Mouse (Mus musculus): ENCODE results near the gene Gstz1. TPM values are rescaled to one million over a fixed set of nuclear protein-coding genes. Genes with fewer than 3 reads are reported as not detected.
"Not testable (repeated sequence)": the region's sequence is repeated elsewhere in the genome, so short reads cannot be mapped to it uniquely, and the experiment has no call there.

The Gstz1 gene
- polyA plus RNA-seq, 1 experiment = 2.2 TPM

DNA sequence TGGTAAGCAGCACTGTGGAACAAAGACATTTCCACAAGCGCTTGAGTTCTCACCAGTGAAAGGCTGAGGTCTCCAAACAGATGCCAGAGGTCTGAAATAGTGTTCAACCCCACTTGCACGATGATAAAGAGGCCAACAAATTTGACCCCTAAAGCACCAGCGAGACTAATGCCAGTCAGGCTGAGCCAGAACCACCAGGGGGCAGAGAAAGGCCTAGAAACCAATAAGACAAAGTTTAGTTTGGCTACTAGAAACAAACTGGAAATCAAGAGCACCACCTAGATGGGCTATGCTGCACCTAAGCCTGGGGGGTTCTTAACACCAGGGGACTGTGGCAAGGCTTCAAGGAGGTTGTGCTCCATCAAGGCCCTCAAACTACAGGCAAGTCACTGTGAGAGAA, 15.3 kb upstream of the Gstz1 start:
- Histone ChIP-seq H3K9me3 (no peaks in the 10 kb centered on the region), H3K27me3 (replicated peaks) (no peaks in the 10 kb centered on the region), H3K36me3 (replicated peaks; ENCODE audit: low read length) (peaks cover 75% of the 10 kb centered on the region), H3K4me1 (peaks cover 30% of the 10 kb centered on the region), H3K4me3 (replicated peaks) (no peak overlapping the region)
- TF ChIP-seq GATA1 (IDR thresholded peaks at IDR 0.05; ENCODE audit: borderline replicate concordance, low read length) (no peak), FLI1 (IDR thresholded peaks at IDR 0.05; ENCODE audit: low read length) (no peak)

DNA sequence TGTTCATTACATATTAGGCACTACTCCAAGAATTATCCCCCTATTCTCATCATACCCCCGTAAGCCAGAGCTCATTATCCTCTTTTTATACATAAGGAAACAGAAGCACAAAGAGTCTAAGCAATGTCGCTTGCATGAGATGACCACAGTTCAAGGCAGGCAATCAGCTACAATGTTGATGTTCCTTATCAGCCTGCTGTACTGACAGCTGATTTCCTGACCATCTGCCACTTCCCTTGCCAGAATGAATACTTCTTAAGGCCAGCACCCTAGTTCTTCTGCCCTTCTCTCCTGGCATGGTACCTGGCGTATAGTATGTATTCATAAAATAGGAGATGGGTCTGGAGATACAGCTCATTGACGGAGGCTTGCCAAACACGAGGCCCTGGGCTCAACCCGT, 14.8 kb upstream of the Gstz1 start:
- H3K27me3 ChIP-seq (replicated peaks) = no peaks in the 10 kb centered on the region
- peaks cover 74% of the 10 kb centered on the region for H3K36me3 ChIP-seq (replicated peaks; ENCODE audit: low read length)
- TF ChIP-seq FLI1 (IDR thresholded peaks at IDR 0.05; ENCODE audit: low read length) (no peak), GATA1 (IDR thresholded peaks at IDR 0.05; ENCODE audit: borderline replicate concordance, low read length) (peak; percentile 30; the same call in 1 of the 3 replicates)
- peak overlapping the region; percentile 57 for H3K4me3 ChIP-seq (replicated peaks)
- peaks cover 27% of the 10 kb centered on the region for H3K4me1 ChIP-seq
- no peaks in the 10 kb centered on the region for H3K9me3 ChIP-seq

DNA sequence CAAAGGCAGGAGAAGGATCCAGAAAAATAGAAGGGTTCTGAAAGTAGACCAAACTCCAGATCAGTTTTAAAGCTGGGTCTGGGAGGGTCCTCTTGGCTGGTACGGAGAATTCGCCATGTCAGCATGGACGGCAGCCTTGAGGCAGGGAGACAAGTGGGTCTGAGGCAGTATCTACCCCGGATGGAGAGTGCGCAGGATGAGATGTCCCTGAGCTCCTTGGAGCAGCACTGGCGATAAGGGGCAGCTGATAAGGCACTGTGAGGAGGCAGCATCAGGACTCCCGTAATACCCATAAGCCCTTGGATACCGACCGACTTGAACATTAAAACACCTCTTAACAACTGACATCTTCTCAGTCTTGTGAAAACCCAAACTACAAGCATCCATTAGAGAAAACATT, 14.2 kb upstream of the Gstz1 start:
- Histone ChIP-seq H3K27me3 (replicated peaks) (no peaks in the 10 kb centered on the region), H3K36me3 (replicated peaks; ENCODE audit: low read length) (peaks cover 74% of the 10 kb centered on the region), H3K4me1 (peaks cover 23% of the 10 kb centered on the region), H3K4me3 (replicated peaks) (no peak overlapping the region), H3K9me3 (no peaks in the 10 kb centered on the region)
- TF ChIP-seq GATA1 (IDR thresholded peaks at IDR 0.05; ENCODE audit: borderline replicate concordance, low read length) = no peak
- no peak for TF ChIP-seq FLI1 (IDR thresholded peaks at IDR 0.05; ENCODE audit: low read length)

DNA sequence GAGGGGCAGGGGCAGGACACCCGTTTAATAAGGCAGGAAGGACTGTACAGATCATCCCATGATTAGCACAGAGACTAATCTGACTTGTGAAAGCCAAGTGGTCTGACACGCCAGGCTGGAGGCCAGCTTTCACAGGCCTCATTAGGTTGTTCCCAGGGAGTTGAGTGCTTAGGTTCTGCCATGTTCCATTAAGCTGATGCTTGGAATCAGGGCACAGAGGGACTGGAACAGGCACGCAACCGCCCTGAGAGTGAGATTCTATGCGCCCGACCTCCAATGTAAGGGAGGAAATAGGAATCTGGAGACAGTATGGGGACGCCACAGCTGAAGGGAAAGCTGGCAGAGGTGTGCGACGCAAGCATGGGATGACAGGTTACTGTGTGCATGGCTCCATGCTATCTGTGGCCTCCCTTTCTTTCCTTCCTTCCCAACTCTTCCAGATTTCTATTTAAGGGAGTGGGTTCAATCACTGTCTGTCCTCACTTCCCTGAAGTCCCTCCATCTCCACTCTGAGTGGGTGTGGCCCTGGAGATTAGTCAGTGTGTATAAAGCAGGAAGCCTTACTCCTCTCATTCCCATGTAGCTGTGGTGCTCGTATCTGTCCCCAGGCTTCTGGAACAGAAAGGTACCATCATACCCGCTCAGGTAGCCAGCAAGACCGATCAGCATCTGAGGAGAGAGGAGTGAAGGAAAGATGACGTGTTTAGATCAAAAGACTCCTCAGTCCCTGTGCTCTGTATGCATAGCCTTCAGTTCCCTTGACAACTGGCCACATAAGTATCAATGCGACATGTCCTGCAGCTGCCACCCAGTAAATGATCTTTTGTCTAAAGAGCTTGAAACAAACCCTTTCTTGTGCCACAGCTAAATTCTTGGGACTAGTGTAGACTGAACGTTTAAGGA, 9.3 kb upstream of the Gstz1 start:
- Histone ChIP-seq H3K9me3 (no peaks in the 10 kb centered on the region), H3K4me1 (peaks cover 31% of the 10 kb centered on the region), H3K4me3 (replicated peaks) (no peak overlapping the region), H3K36me3 (replicated peaks; ENCODE audit: low read length) (peaks cover 45% of the 10 kb centered on the region), H3K27me3 (replicated peaks) (no peaks in the 10 kb centered on the region)
- TF ChIP-seq FLI1 (IDR thresholded peaks at IDR 0.05; ENCODE audit: low read length) = no peak
- no peak for TF ChIP-seq GATA1 (IDR thresholded peaks at IDR 0.05; ENCODE audit: borderline replicate concordance, low read length)

DNA sequence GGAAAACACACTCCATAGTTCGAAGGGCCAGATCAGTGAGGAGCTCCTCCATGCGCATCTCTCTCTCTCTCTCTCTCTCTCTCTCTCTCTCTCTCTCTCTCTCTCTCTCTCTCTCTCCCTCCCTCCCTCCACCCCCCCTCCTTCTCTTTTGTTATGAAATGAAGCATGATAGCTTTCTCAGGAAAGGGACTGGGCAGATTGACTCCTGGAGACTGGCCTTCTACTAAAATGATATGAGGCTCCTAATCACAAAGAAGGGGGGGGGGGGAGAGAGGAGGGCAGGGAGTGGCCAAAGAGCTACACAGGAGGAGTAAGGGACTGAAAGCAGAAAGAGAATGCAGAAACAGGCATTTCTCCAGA, 8.6 kb upstream of the Gstz1 start:
- H3K36me3 ChIP-seq (replicated peaks; ENCODE audit: low read length) = peaks cover 42% of the 10 kb centered on the region
- H3K27me3 ChIP-seq (replicated peaks) = no peaks in the 10 kb centered on the region
- H3K9me3 ChIP-seq = no peaks in the 10 kb centered on the region
- TF ChIP-seq FLI1 (IDR thresholded peaks at IDR 0.05; ENCODE audit: low read length) (no peak), GATA1 (IDR thresholded peaks at IDR 0.05; ENCODE audit: borderline replicate concordance, low read length) (no peak)
- H3K4me3 ChIP-seq (replicated peaks) = no peak overlapping the region
- peaks cover 25% of the 10 kb centered on the region for H3K4me1 ChIP-seq

DNA sequence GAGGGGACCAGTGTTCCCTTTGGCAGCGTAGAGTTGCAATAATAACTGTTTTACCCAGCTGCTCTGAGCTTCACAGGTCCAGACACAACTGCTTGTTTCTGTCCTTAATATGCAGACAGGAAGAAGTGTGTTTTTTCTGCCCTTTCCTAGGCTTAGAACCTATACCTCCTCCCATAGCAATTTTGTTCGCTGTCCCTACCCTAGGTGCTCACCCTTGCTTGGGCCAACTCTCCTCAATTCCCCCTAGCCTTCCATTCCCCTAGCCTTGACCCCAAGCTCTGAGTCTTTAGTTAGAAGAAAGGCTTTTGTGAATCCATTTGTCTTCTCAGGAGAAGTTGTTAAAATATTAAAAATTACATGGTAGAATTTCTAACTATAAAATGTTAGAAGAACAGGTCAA, 8.2 kb upstream of the Gstz1 start:
- TF ChIP-seq GATA1 (IDR thresholded peaks at IDR 0.05; ENCODE audit: borderline replicate concordance, low read length) (no peak), FLI1 (IDR thresholded peaks at IDR 0.05; ENCODE audit: low read length) (no peak)
- no peak overlapping the region for H3K4me3 ChIP-seq (replicated peaks)
- no peaks in the 10 kb centered on the region for H3K9me3 ChIP-seq
- H3K4me1 ChIP-seq = peaks cover 22% of the 10 kb centered on the region
- no peaks in the 10 kb centered on the region for H3K27me3 ChIP-seq (replicated peaks)
- H3K36me3 ChIP-seq (replicated peaks; ENCODE audit: low read length) = peaks cover 40% of the 10 kb centered on the region

DNA sequence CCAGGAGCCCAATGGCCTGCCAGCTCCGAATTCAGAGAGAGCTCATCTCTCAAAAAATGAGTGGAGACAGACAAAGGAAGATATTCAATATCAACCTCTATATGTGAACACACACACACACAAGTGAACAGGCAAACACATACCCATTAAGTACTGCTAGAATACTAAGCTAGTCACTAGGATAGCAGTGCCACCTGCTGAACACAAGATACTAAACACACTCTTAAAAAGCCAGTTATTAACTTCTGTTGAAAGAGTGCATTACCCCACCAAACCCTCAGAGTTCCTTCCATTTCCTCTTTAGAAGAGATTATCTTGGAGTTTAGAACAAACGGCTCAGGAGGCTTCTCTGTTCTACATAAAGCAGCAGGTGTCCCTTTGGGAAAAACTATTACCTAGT, 4.8 kb upstream of the Gstz1 start:
- no peaks in the 10 kb centered on the region for H3K27me3 ChIP-seq (replicated peaks)
- TF ChIP-seq GATA1 (IDR thresholded peaks at IDR 0.05; ENCODE audit: borderline replicate concordance, low read length) = no peak
- TF ChIP-seq FLI1 (IDR thresholded peaks at IDR 0.05; ENCODE audit: low read length) = no peak
- no peaks in the 10 kb centered on the region for H3K9me3 ChIP-seq
- H3K4me1 ChIP-seq = peaks cover 39% of the 10 kb centered on the region
- H3K4me3 ChIP-seq (replicated peaks) = no peak overlapping the region
- peaks cover 17% of the 10 kb centered on the region for H3K36me3 ChIP-seq (replicated peaks; ENCODE audit: low read length)

DNA sequence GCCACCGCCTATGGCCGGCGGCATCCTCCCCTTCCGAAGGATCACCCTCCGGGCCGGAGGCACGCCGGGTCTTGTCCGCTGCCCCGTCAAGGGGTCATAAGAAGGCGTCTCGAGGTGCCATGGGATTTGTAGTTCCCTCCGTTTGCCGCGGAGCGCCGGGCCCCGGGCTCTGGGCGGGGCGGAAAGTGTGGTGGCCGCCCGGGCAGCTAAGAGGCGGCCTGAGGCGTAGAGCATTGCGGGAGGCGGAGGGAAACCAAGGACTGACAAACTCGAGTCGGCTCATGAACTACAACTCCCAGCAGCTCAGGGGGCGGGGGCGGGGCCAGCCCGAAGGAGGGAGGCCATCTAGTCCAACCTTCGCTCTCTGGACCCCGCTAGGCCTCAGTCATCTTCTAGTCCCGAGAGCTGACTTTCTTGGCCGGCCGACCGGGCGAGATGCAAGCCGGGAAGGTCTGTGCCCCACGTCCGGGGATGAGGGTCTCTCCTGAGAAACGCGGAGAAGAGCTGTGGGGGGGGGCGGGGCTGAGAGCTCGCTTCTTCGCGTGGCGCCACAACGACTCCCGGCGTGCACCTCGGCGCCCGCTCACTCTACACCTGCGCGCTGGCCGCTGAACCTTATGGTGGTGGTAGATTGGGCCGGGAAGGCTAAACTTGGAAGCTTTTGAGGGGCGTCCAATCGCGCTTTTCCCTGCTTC, 577 bp downstream of the Gstz1 start, which contains the start of gene Pomt2:
Gene Pomt2, minus strand, starts transcription at position 574 of the 695 bp plus-strand sequence.
- H3K4me3 ChIP-seq (replicated peaks) = peak within 1 kb of the TSS; percentile 96
- H3K27me3 ChIP-seq (replicated peaks) = no peaks in the 10 kb centered on the region
- TF ChIP-seq FLI1 (IDR thresholded peaks at IDR 0.05; ENCODE audit: low read length) = no peak
- TF ChIP-seq GATA1 (IDR thresholded peaks at IDR 0.05; ENCODE audit: borderline replicate concordance, low read length) = no peak
- H3K36me3 ChIP-seq (replicated peaks; ENCODE audit: low read length) = peaks cover 13% of the 10 kb centered on the region
- H3K9me3 ChIP-seq = peaks cover 21% of the 10 kb centered on the region
- H3K4me1 ChIP-seq = peaks cover 26% of the 10 kb centered on the region

DNA sequence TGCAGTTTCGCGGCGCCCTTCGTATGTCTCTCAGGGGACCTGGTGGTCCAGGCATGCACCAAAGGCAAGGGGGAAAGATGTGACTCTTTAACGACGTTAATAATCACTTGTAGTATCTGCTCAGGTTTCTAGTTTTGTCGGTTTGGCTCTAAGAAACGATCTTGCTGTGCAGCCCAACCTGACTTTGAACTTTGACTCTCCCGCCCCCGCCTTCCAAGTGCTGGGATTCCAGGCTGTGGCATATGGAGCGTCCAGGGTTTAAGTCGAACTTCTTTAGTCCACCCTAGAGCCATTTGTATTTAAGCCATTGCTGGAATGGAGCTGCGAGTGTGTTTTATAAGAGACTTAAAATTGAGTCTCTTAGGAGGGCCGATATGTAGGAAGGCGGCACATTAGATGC, 1.2 kb downstream of the Gstz1 start:
- Histone ChIP-seq H3K4me1 (peaks cover 26% of the 10 kb centered on the region), H3K36me3 (replicated peaks; ENCODE audit: low read length) (peaks cover 13% of the 10 kb centered on the region), H3K9me3 (peaks cover 26% of the 10 kb centered on the region), H3K27me3 (replicated peaks) (no peaks in the 10 kb centered on the region), H3K4me3 (replicated peaks) (peak overlapping the region; percentile 96)
- no peak for TF ChIP-seq GATA1 (IDR thresholded peaks at IDR 0.05; ENCODE audit: borderline replicate concordance, low read length)
- no peak for TF ChIP-seq FLI1 (IDR thresholded peaks at IDR 0.05; ENCODE audit: low read length)

DNA sequence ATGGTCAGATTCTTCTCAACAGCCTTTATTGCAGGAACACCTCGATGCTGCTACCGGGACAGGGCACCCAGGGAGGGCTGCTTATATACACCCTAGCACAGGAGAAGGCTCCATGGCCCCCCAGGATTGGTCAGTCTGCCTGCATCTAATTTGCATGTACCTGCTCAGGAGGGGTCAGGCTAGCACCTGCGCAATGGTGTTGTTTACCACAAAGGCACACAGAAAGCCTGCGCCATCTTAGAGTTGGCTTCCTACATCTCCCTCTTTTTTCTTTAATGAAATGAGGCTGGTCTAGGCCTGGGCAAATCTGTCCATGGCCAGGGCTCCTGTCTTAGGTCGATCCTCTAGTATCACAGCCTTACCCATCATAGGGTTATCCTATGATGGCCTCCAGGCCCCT, 2.5 kb downstream of the Gstz1 start:
- peaks cover 8% of the 10 kb centered on the region for H3K36me3 ChIP-seq (replicated peaks; ENCODE audit: low read length)
- H3K9me3 ChIP-seq = peaks cover 37% of the 10 kb centered on the region
- no peaks in the 10 kb centered on the region for H3K27me3 ChIP-seq (replicated peaks)
- no peak overlapping the region for H3K4me3 ChIP-seq (replicated peaks)
- peaks cover 26% of the 10 kb centered on the region for H3K4me1 ChIP-seq
- no peak for TF ChIP-seq GATA1 (IDR thresholded peaks at IDR 0.05; ENCODE audit: borderline replicate concordance, low read length)
- no peak for TF ChIP-seq FLI1 (IDR thresholded peaks at IDR 0.05; ENCODE audit: low read length)

DNA sequence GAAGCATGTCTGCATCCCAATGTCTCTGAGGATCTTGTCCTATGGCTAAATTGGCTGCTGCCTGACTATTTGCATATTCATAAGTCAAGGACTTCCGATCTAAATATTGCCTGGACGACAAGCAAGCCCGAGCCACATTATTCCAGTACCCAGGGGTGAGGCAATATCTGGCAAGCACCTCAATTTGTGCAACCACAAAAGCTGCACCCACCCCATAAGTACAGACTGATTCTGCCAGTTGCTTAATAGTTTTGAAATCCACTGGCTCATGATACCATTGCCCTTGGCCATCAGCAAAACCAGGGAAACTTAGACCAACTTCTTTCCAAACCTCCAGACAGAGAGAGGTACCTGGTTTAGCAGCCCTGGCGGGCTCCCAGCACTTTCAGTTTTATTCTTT, 7.5 kb downstream of the Gstz1 start:
- Histone ChIP-seq H3K36me3 (replicated peaks; ENCODE audit: low read length) (peaks cover 35% of the 10 kb centered on the region), H3K9me3 (peaks cover 52% of the 10 kb centered on the region), H3K4me1 (peaks cover 11% of the 10 kb centered on the region)
- not testable (repeated sequence) for H3K4me3 ChIP-seq (replicated peaks); H3K27me3 ChIP-seq (replicated peaks)
